Mouse (Mus musculus) limb, embryonic 14.5 days (tissue): ENCODE data around the gene Zmiz1. TPM values are rescaled to one million over a fixed set of nuclear protein-coding genes. Genes with fewer than 3 reads are reported as not detected.
A peak's percentile ranks its signal among the peaks of the same experiment; 100 is the strongest.

Experiments
- ATAC-seq: fragments of 200-750 bp; cut with Nextera tagmentation; 2 replicates; pipeline ENCODE4 v1.8.0; 2017; ENCODE audit warnings: low read depth, moderate number of reproducible peaks, moderate TSS enrichment; ENCODE audit not compliant: low FRiP score
- DNase-seq: peaks from one replicate; pipeline ENCODE4 v3.0.0-alpha.2; 2015; ENCODE audit warnings: low spot score
- H3K27ac ChIP-seq: fragments of 300-500 bp; sonication (generic); replicated peaks from 2 replicates; pipeline ENCODE4 v1.5.1; 2014; ENCODE audit warnings: low read depth, mild to moderate bottlenecking, low read length, moderate library complexity, mixed read lengths
- H3K27me3 ChIP-seq: fragments of 300-500 bp; sonication (generic); 2 replicates; pipeline ENCODE4 v1.6.1; 2014; ENCODE audit warnings: low read length, mixed read lengths; ENCODE audit not compliant: control insufficient read depth, insufficient read depth
- H3K36me3 ChIP-seq: fragments of 300-500 bp; sonication (generic); 2 replicates; pipeline ENCODE4 v1.6.1; 2014; ENCODE audit warnings: mild to moderate bottlenecking, low read length, moderate library complexity, mixed read lengths; ENCODE audit not compliant: control insufficient read depth, insufficient read depth
- H3K4me1 ChIP-seq: fragments of 300-500 bp; sonication (generic); 2 replicates; pipeline ENCODE4 v1.6.1; 2014; ENCODE audit warnings: antibody characterized with exemption, low read length, mixed read lengths; ENCODE audit not compliant: control insufficient read depth, insufficient read depth
- H3K4me2 ChIP-seq: fragments of 300-500 bp; sonication (generic); replicated peaks from 2 replicates; pipeline ENCODE4 v1.6.1; 2014; ENCODE audit warnings: low read depth, mild to moderate bottlenecking, low read length, moderate library complexity; ENCODE audit not compliant: severe bottlenecking
- H3K4me3 ChIP-seq: fragments of 300-500 bp; sonication (generic); replicated peaks from 2 replicates; pipeline ENCODE4 v1.5.1; 2014; ENCODE audit warnings: low read length
- H3K9ac ChIP-seq: fragments of 300-500 bp; sonication (generic); 2 replicates; pipeline ENCODE4 v1.6.1; 2014; ENCODE audit warnings: mild to moderate bottlenecking, low read depth, low read length, moderate library complexity; ENCODE audit not compliant: severe bottlenecking
- H3K9me3 ChIP-seq: fragments of 300-500 bp; sonication (generic); 2 replicates; pipeline ENCODE4 v1.6.1; 2016; ENCODE audit warnings: low read length; ENCODE audit not compliant: control insufficient read depth
- POLR2A ChIP-seq: fragments of 200-500 bp; IDR thresholded peaks from 2 replicates; pipeline ENCODE4 v1.8.0; 2012; ENCODE audit warnings: inconsistent platforms, mild to moderate bottlenecking, moderate library complexity, borderline replicate concordance; ENCODE audit not compliant: insufficient read depth, insufficient read length; ENCODE audit errors: extremely low read depth
- WGBS: fragments of 180-500 bp; shearing (Covaris S2); extraction: QIAGEN DNeasy Blood & Tissue Kit; methylation state at CpG from one replicate; pipeline ENCODE4 v1.1.7; 2014; 5-methylcytosine and 5-hydroxymethylcytosine counted together
- polyA plus RNA-seq, 2 experiments: library from polyadenylated mRNA; depleted of rRNA in 1 of 2; stranded (reverse) in 1 of 2; unstranded in 1 of 2; fragments of >200 nt; fragmentation: Nextera tagmentation in 1 of 2; extraction: Ambion mirVana in 1 of 2; gene quantifications; 2 replicates each; pipeline versions ENCODE4 v1.2.1 to v1.2.3; 2012 to 2014

The Zmiz1 gene
- polyA plus RNA-seq, 2 experiments, result 61.8 to 81.2 TPM

GRCm38 (mm10) chr14:25510362-25510761 is 51.4 kb downstream of the Zmiz1 start:
- no peak for ATAC-seq
- H3K9ac ChIP-seq, result no peak overlapping the region
- H3K27ac ChIP-seq, result no peak overlapping the region
- no peak for DNase-seq
- no peaks in the 10 kb centered on the region for H3K9me3 ChIP-seq
- WGBS, result 77% methylated on average over 3 of the region's 3 CpGs
- H3K4me2 ChIP-seq, result no peak overlapping the region
- TF ChIP-seq POLR2A, result no peak
- no peaks in the 10 kb centered on the region for H3K27me3 ChIP-seq
- peaks cover 45% of the 10 kb centered on the region for H3K4me1 ChIP-seq
- H3K4me3 ChIP-seq, result no peak overlapping the region
- peaks cover 83% of the 10 kb centered on the region for H3K36me3 ChIP-seq

- Histone ChIP-seq H3K9me3 (no peaks in the 10 kb centered on the region), H3K27me3 (no peaks in the 10 kb centered on the region), H3K27ac (no peak overlapping the region), H3K36me3 (peaks cover 79% of the 10 kb centered on the region), H3K4me1 (peaks cover 51% of the 10 kb centered on the region), H3K4me3 (no peak overlapping the region), H3K4me2 (no peak overlapping the region), H3K9ac (no peak overlapping the region)
- ATAC-seq (no peak), DNase-seq (no peak)
- no peak for TF ChIP-seq POLR2A
- WGBS, result 50% methylated on average over 7 of the region's 7 CpGs
Observed at GRCm38 (mm10) chr14:25510987-25511386, 52.0 kb downstream of the Zmiz1 start.

GRCm38 (mm10) chr14:25511564-25511963 is 52.6 kb downstream of the Zmiz1 start:
- no peaks in the 10 kb centered on the region for H3K27me3 ChIP-seq
- H3K27ac ChIP-seq, result peak overlapping the region; percentile 28; the same call in 1 of the 2 replicates
- peaks cover 74% of the 10 kb centered on the region for H3K36me3 ChIP-seq
- ATAC-seq (no peak), DNase-seq (no peak)
- no peak for TF ChIP-seq POLR2A
- WGBS, result 39% methylated on average over 3 of the region's 3 CpGs
- peaks cover 57% of the 10 kb centered on the region for H3K4me1 ChIP-seq
- H3K9me3 ChIP-seq, result no peaks in the 10 kb centered on the region
- H3K4me2 ChIP-seq, result no peak overlapping the region
- H3K4me3 ChIP-seq, result no peak overlapping the region
- no peak overlapping the region for H3K9ac ChIP-seq

- Histone ChIP-seq H3K9ac (no peak overlapping the region), H3K4me3 (no peak overlapping the region), H3K4me1 (peaks cover 61% of the 10 kb centered on the region), H3K36me3 (peaks cover 70% of the 10 kb centered on the region), H3K27ac (peak overlapping the region; percentile 28; the same call in 1 of the 2 replicates), H3K9me3 (no peaks in the 10 kb centered on the region), H3K27me3 (no peaks in the 10 kb centered on the region), H3K4me2 (no peak overlapping the region)
- 24% methylated on average over 5 of the region's 5 CpGs for WGBS
- ATAC-seq, result no peak
- TF ChIP-seq POLR2A, result no peak
- DNase-seq, result no peak
Observed at GRCm38 (mm10) chr14:25511967-25512366, 53.0 kb downstream of the Zmiz1 start.

- ATAC-seq, result no peak
Observed at GRCm38 (mm10) chr14:25512803-25513202, 53.8 kb downstream of the Zmiz1 start.

GRCm38 (mm10) chr14:25513496-25513895 is 54.5 kb downstream of the Zmiz1 start:
- Histone ChIP-seq H3K4me3 (no peak overlapping the region), H3K9me3 (no peaks in the 10 kb centered on the region), H3K9ac (no peak overlapping the region), H3K27me3 (no peaks in the 10 kb centered on the region), H3K4me2 (no peak overlapping the region), H3K36me3 (peaks cover 61% of the 10 kb centered on the region), H3K27ac (no peak overlapping the region), H3K4me1 (peaks cover 73% of the 10 kb centered on the region)
- ATAC-seq (no peak), DNase-seq (no peak)
- WGBS, result 66% methylated on average over 8 of the region's 8 CpGs
- no peak for TF ChIP-seq POLR2A

More at GRCm38 (mm10) chr14:25512803-25513202, 53.8 kb downstream of the Zmiz1 start:
- no peaks in the 10 kb centered on the region for H3K27me3 ChIP-seq
- H3K4me3 ChIP-seq, result no peak overlapping the region
- peaks cover 69% of the 10 kb centered on the region for H3K4me1 ChIP-seq
- no peaks in the 10 kb centered on the region for H3K9me3 ChIP-seq
- H3K9ac ChIP-seq, result no peak overlapping the region
- H3K27ac ChIP-seq, result no peak overlapping the region
- no peak for TF ChIP-seq POLR2A
- H3K36me3 ChIP-seq, result peaks cover 61% of the 10 kb centered on the region
- no peak overlapping the region for H3K4me2 ChIP-seq
- no peak for DNase-seq
- WGBS, result 26% methylated on average over 6 of the region's 6 CpGs
